Mouse (Mus musculus) embryonic facial prominence, embryonic 11.5 days (tissue): Measurements from ENCODE around the gene Slc9a3r2. TPM values are rescaled to one million over a fixed set of nuclear protein-coding genes. Genes with fewer than 3 reads are reported as not detected.

Source experiments
- ATAC-seq: fragments of 200-750 bp; cut with Nextera tagmentation; replicated peaks from 2 replicates; pipeline ENCODE4 v1.8.0; 2017; ENCODE audit warnings: low read depth; ENCODE audit not compliant: insufficient number of reproducible peaks, low FRiP score, low TSS enrichment
- DNase-seq: peaks from one replicate; pipeline ENCODE4 v3.0.0-alpha.2; 2015; ENCODE audit warnings: low spot score
- H3K27ac ChIP-seq: fragments of 300-500 bp; sonication (generic); replicated peaks from 2 replicates; pipeline ENCODE4 v1.5.1; 2014; ENCODE audit warnings: mild to moderate bottlenecking, low read depth, low read length, control low read depth
- H3K27me3 ChIP-seq: fragments of 300-500 bp; sonication (generic); 2 replicates; pipeline ENCODE4 v1.6.1; 2014; ENCODE audit warnings: mild to moderate bottlenecking, low read length, moderate library complexity, mixed read lengths; ENCODE audit not compliant: control insufficient read depth, insufficient read depth
- H3K36me3 ChIP-seq: fragments of 300-500 bp; sonication (generic); replicated peaks from 2 replicates; pipeline ENCODE4 v1.6.1; 2014; ENCODE audit warnings: low read depth, mild to moderate bottlenecking, low read length, moderate library complexity, mixed read lengths; ENCODE audit not compliant: control insufficient read depth, insufficient read depth
- H3K4me1 ChIP-seq: fragments of 300-500 bp; sonication (generic); 2 replicates; pipeline ENCODE4 v1.6.1; 2014; ENCODE audit warnings: low read length, mixed read lengths; ENCODE audit not compliant: control insufficient read depth, insufficient read depth
- H3K4me2 ChIP-seq: fragments of 300-500 bp; sonication (generic); 2 replicates; pipeline ENCODE4 v1.6.1; 2014; ENCODE audit warnings: low read depth, mild to moderate bottlenecking, control low read depth, low read length, moderate library complexity
- H3K4me3 ChIP-seq: fragments of 300-500 bp; sonication (generic); 2 replicates; pipeline ENCODE4 v1.5.1; 2014; ENCODE audit warnings: low read depth, low read length, control low read depth
- H3K9ac ChIP-seq: fragments of 300-500 bp; sonication (generic); replicated peaks from 2 replicates; pipeline ENCODE4 v1.6.1; 2014; ENCODE audit warnings: mild to moderate bottlenecking, control low read depth, low read length
- H3K9me3 ChIP-seq: fragments of 300-500 bp; sonication (generic); replicated peaks from 2 replicates; pipeline ENCODE4 v1.6.1; 2016; ENCODE audit warnings: mild to moderate bottlenecking, low read length, inconsistent platforms, mixed read lengths; ENCODE audit not compliant: control insufficient read depth
- WGBS: fragments of 180-500 bp; shearing (Covaris S2); extraction: QIAGEN DNeasy Blood & Tissue Kit; methylation state at CpG from one replicate; pipeline ENCODE4 v1.1.7; 2014; 5-methylcytosine and 5-hydroxymethylcytosine counted together
- polyA plus RNA-seq: library from polyadenylated mRNA; unstranded; fragments of >200 nt; fragmentation: Nextera tagmentation; extraction: Ambion mirVana; gene quantifications from 2 replicates; pipeline ENCODE4 v1.2.1, GENCODE M21; 2014

The Slc9a3r2 gene
- polyA plus RNA-seq, 1 experiment from 2014 or later = 48.3 TPM

GRCm38 (mm10) chr17:24647493-24647892, 2.6 kb downstream of the Slc9a3r2 start:
- Histone ChIP-seq H3K4me3 (no peak overlapping the region), H3K9ac (no peak overlapping the region)

GRCm38 (mm10) chr17:24646381-24646780, 3.7 kb downstream of the Slc9a3r2 start:
- Histone ChIP-seq H3K36me3 (no peaks in the 10 kb centered on the region; the same call in 1 of the 2 replicates), H3K9me3 (no peaks in the 10 kb centered on the region), H3K27me3 (no peaks in the 10 kb centered on the region), H3K27ac (no peak overlapping the region), H3K4me3 (no peak overlapping the region), H3K9ac (no peak overlapping the region), H3K4me1 (peaks cover 10% of the 10 kb centered on the region), H3K4me2 (no peak overlapping the region)
- DNase-seq = no peak
- 88% methylated on average over 4 of the region's 4 CpGs for WGBS
- no peak for ATAC-seq

More at GRCm38 (mm10) chr17:24647493-24647892, 2.6 kb downstream of the Slc9a3r2 start:
- no peaks in the 10 kb centered on the region for H3K27me3 ChIP-seq
- ATAC-seq = no peak
- WGBS = 75% methylated on average over 11 of the region's 11 CpGs
- no peaks in the 10 kb centered on the region for H3K9me3 ChIP-seq
- H3K27ac ChIP-seq = no peak overlapping the region
- no peak for DNase-seq
- no peaks in the 10 kb centered on the region; the same call in 1 of the 2 replicates for H3K36me3 ChIP-seq
- peaks cover 10% of the 10 kb centered on the region for H3K4me1 ChIP-seq
- peak overlapping the region; percentile 13; the same call in 1 of the 2 replicates for H3K4me2 ChIP-seq

DNA sequence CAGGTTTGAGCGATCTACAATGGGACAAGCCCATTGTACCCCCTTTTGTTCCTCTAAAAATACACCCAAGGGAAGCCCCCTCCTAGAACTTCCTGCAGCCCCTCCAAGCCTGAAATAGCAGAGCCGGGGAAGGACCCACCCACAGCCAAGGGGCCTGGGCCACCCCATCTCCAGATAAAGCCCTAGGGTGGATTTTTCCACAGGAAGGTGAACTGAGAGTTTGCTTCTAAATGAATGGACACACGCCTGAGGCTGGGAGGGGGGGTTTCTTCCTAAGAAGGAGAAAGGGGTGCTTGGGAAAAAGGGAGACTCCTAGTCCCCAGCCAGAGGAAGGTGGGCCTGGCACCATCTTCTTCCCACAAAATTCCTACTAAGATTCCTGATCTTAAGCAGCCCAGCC, 4.2 kb downstream of the Slc9a3r2 start:
- no peaks in the 10 kb centered on the region for H3K9me3 ChIP-seq
- DNase-seq (no peak), ATAC-seq (no peak)
- H3K27ac ChIP-seq = no peak overlapping the region
- H3K27me3 ChIP-seq = no peaks in the 10 kb centered on the region
- no peak overlapping the region for H3K9ac ChIP-seq
- H3K4me3 ChIP-seq = no peak overlapping the region
- H3K4me1 ChIP-seq = peaks cover 10% of the 10 kb centered on the region
- H3K36me3 ChIP-seq = no peaks in the 10 kb centered on the region; the same call in 1 of the 2 replicates
- no peak overlapping the region; the same call in 1 of the 2 replicates for H3K4me2 ChIP-seq
- 78% methylated on average over 3 of the region's 3 CpGs for WGBS

DNA sequence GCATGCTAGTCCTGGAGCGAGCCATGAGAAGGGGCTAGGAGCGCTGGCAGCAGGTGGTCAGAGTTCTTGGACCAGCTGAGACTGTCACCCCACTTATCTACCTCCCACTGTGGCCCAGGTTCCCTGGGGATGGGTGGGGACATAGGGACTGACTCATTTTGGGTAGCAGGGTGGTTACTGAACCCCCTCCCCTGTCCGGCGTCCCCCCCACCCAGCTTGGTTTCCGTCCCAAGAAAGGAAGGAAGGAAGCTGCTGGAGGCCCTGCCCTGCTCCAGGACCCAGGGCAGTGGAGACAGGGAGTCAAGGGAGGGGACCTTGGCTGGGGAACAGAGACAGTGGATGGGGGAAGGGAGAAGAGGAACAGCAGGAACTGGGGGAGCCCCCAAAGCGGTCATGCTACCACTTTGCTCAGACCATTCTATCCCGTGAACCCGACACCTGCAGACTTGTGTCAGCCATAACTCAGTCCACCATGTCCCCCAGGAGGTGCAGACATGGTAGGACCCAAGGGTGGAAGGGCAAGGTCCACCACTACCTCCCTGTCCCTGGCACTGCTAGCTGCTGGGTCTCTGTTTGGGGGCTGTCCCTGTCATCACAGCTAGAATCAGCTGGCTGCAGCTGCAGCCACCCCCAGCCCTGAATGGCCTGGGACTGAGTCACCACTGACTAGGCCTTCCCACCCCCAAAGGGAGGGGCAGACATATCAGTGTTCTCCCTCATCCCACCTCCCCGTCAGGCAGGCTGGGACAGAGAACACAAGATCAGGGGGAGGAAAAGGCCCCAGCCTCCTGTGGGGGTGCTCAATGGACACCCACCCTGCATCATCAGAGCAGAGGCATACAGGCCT, 5.0 kb downstream of the Slc9a3r2 start:
- no peak for ATAC-seq
- Histone ChIP-seq H3K4me2 (no peak overlapping the region), H3K4me3 (no peak overlapping the region), H3K9me3 (no peaks in the 10 kb centered on the region), H3K4me1 (peaks cover 12% of the 10 kb centered on the region), H3K27me3 (no peaks in the 10 kb centered on the region), H3K9ac (peak overlapping the region; percentile 1; the same call in 1 of the 2 replicates), H3K36me3 (no peaks in the 10 kb centered on the region; the same call in 1 of the 2 replicates), H3K27ac (no peak overlapping the region)
- DNase-seq = no peak
- WGBS = 77% methylated on average over 9 of the region's 9 CpGs

GRCm38 (mm10) chr17:24644030-24644715, 6.0 kb downstream of the Slc9a3r2 start:
- peaks cover 16% of the 10 kb centered on the region for H3K4me1 ChIP-seq
- H3K27ac ChIP-seq = no peak overlapping the region

DNA sequence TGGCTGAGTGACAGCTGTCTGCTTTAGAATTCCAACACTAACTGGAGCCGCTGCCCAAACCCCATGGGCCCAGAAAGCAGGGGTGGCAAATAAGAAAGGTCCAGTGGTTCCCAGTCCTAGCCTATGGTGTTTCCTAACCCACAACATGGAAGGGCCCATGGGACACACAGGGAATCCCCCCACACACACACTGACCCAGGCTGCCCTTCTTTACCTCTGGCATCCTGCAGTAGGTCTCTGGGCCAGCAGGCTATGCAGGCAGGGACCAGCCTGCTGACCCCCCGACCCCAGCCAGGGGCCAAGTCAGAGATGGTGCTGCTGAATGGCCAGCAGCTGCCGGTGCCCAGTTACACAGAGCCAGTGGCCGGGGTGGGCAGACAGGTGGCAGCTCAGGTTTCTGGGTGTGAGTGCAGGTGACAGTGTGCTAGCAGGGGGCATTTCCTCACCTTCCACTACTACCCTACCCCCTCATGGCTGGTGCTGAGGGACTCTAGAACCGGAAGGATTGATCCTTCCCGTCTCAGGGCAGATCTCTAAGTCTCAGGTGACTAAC, 7.3 kb downstream of the Slc9a3r2 start:
- no peak for DNase-seq
- H3K4me3 ChIP-seq = no peak overlapping the region
- H3K9me3 ChIP-seq = no peaks in the 10 kb centered on the region
- no peaks in the 10 kb centered on the region for H3K27me3 ChIP-seq
- WGBS = 60% methylated on average over 6 of the region's 6 CpGs
- no peak overlapping the region for H3K9ac ChIP-seq
- no peaks in the 10 kb centered on the region; the same call in 1 of the 2 replicates for H3K36me3 ChIP-seq
- H3K27ac ChIP-seq = no peak overlapping the region
- H3K4me1 ChIP-seq = peaks cover 15% of the 10 kb centered on the region
- no peak for ATAC-seq
- H3K4me2 ChIP-seq = no peak overlapping the region

More at GRCm38 (mm10) chr17:24644030-24644715, 6.0 kb downstream of the Slc9a3r2 start:
- peak overlapping the region; percentile 1 for H3K9ac ChIP-seq
- no peak overlapping the region for H3K4me2 ChIP-seq
- H3K36me3 ChIP-seq = no peaks in the 10 kb centered on the region; the same call in 1 of the 2 replicates
- 29% methylated on average over 7 of the region's 7 CpGs for WGBS
- no peak for ATAC-seq
- H3K27me3 ChIP-seq = no peaks in the 10 kb centered on the region
- H3K9me3 ChIP-seq = no peaks in the 10 kb centered on the region
- no peak overlapping the region for H3K4me3 ChIP-seq
- no peak for DNase-seq

DNA sequence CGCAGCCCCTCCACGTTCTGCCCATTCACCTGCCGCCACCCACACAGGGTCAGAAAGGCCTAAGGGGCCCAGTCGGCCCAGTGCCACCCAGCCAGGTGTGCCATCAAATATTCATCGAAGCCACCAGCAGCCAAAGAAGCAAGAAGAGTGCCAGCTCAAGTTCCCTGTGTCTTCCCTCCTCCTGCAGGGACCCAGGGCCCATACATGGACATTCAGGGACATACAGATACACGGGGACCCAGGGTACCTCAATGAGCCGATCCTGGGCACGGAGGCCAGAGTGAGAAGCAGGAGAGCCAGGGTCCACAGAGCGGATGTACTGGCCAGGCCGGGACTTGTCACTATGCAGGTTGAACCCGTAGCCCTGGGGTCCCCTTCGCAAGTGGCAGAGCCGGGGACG, 8.2 kb downstream of the Slc9a3r2 start:
- no peak overlapping the region for H3K9ac ChIP-seq

More for the DNA sequence above, 8.2 kb downstream of the Slc9a3r2 start:
- H3K4me2 ChIP-seq = no peak overlapping the region
- no peaks in the 10 kb centered on the region for H3K36me3 ChIP-seq
- H3K27me3 ChIP-seq = no peaks in the 10 kb centered on the region
- no peak overlapping the region for H3K4me3 ChIP-seq
- DNase-seq (no peak), ATAC-seq (no peak)
- H3K9me3 ChIP-seq = no peaks in the 10 kb centered on the region
- H3K4me1 ChIP-seq = peaks cover 15% of the 10 kb centered on the region
- 94% methylated on average over 14 of the region's 14 CpGs for WGBS
- no peak overlapping the region for H3K27ac ChIP-seq
